Mouse (Mus musculus) myocyte (in vitro differentiated cells): ENCODE measurements around the gene Ntng1. TPM values are rescaled to one million over a fixed set of nuclear protein-coding genes. Genes with fewer than 3 reads are reported as not detected.

Experiments used
- H3K27me3 ChIP-seq: one replicate; pipeline ENCODE4 v1.6.1; 2011; ENCODE audit not compliant: control insufficient read depth, insufficient read depth, insufficient read length
- H3K36me3 ChIP-seq: one replicate; pipeline ENCODE4 v1.6.1; 2011; ENCODE audit not compliant: control insufficient read depth, insufficient read depth
- H3K4me2 ChIP-seq: one replicate; pipeline ENCODE4 v1.6.1; 2011; ENCODE audit warnings: low read depth, control low read depth
- H3K4me3 ChIP-seq: one replicate; pipeline ENCODE4 v1.5.1; 2011; ENCODE audit warnings: mild to moderate bottlenecking, control low read depth, moderate library complexity
- H3K79me2 ChIP-seq: one replicate; pipeline ENCODE4 v1.6.1; 2011; ENCODE audit not compliant: control insufficient read depth, insufficient read depth
- H3ac ChIP-seq: one replicate; pipeline ENCODE4 v1.6.1; 2011; ENCODE audit not compliant: control insufficient read depth, insufficient read length
- CEBPB ChIP-seq: IDR thresholded peaks from 2 replicates; pipeline ENCODE4 v1.6.1; 2011; ENCODE audit warnings: mild to moderate bottlenecking, moderate library complexity; ENCODE audit not compliant: poor library complexity, insufficient read depth, severe bottlenecking
- E2F4 ChIP-seq: IDR thresholded peaks from one replicate; pipeline ENCODE4 v1.6.1; 2011; ENCODE audit warnings: mild to moderate bottlenecking, control low read depth, moderate library complexity; ENCODE audit not compliant: insufficient read depth
- MAX ChIP-seq: IDR thresholded peaks from one replicate; pipeline ENCODE4 v1.6.1; 2011; ENCODE audit warnings: low read depth, mild to moderate bottlenecking, control low read depth
- MYOD1 ChIP-seq, 3 experiments: IDR thresholded peaks; one replicate each; pipeline ENCODE4 v1.6.1; 2011; ENCODE audit warnings: control low read depth in 2 of 3, low read depth in 2 of 3, mild to moderate bottlenecking in 2 of 3, moderate library complexity in 1 of 3; ENCODE audit not compliant: insufficient read length in 2 of 3, control insufficient read depth in 1 of 3
- MYOG ChIP-seq, 3 experiments: IDR thresholded peaks; one replicate each; pipeline ENCODE4 v1.6.1; 2011; ENCODE audit warnings: control low read depth in 2 of 3, low read depth in 2 of 3, mild to moderate bottlenecking in 2 of 3; ENCODE audit not compliant: insufficient read length in 2 of 3, control insufficient read depth in 1 of 3, insufficient read depth in 1 of 3
- POLR2A ChIP-seq: IDR thresholded peaks from one replicate; pipeline ENCODE4 v1.6.1; 2011; ENCODE audit warnings: low read depth, mild to moderate bottlenecking, control low read depth, moderate library complexity; ENCODE audit not compliant: insufficient read length
- POLR2AphosphoS2 ChIP-seq: IDR thresholded peaks from one replicate; pipeline ENCODE4 v1.6.1; 2011; ENCODE audit warnings: low read depth, control low read depth; ENCODE audit not compliant: insufficient read length
- REST ChIP-seq: IDR thresholded peaks from one replicate; pipeline ENCODE4 v1.6.1; 2011; ENCODE audit warnings: mild to moderate bottlenecking, control low read depth, moderate library complexity; ENCODE audit not compliant: insufficient read depth, insufficient read length
- SRF ChIP-seq: IDR thresholded peaks from one replicate; pipeline ENCODE4 v1.6.1; 2011; ENCODE audit warnings: low read depth; ENCODE audit not compliant: control insufficient read depth, insufficient read length
- TCF12 ChIP-seq: IDR thresholded peaks from one replicate; pipeline ENCODE4 v1.6.1; 2011; ENCODE audit warnings: mild to moderate bottlenecking, control low read depth; ENCODE audit not compliant: poor library complexity, insufficient read depth, severe bottlenecking
- TCF3 ChIP-seq: IDR thresholded peaks from one replicate; pipeline ENCODE4 v1.6.1; 2011; ENCODE audit warnings: low read depth, control low read depth; ENCODE audit not compliant: insufficient read length
- USF1 ChIP-seq: IDR thresholded peaks from one replicate; pipeline ENCODE4 v1.6.1; 2011; ENCODE audit warnings: low read depth, mild to moderate bottlenecking, control low read depth, moderate library complexity
- polyA plus RNA-seq: library from polyadenylated mRNA; unstranded; fragments of >200 nt; fragmentation: generic; extraction: Trizol; gene quantifications from one replicate; pipeline ENCODE4 v1.2.1, GENCODE M21; 2012; ENCODE audit warnings: missing spikeins

Ntng1 gene
- polyA plus RNA-seq, 1 experiment, result 0.01 TPM

DNA sequence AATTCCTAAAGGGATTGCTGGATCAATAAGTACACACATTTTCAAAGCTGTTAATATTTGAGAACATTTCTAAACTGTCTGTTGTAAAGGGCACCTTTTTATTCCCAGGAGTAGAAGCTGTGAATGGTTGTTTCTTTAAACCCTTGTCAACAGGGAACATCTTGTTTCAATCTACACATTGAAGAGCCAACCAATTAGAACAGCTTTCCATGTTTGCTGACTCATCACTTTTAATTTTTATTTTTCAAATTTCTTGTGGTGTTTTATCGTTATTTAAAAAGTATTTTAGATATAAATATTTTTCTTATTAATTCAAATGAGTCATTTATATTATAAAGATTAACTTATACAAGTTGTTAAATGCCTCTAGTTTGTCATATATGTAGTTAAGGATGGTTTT is 172.3 kb downstream of the Ntng1 start:
- Histone ChIP-seq H3K4me2 (no peak overlapping the region), H3K79me2 (no peaks in the 10 kb centered on the region), H3K36me3 (no peaks in the 10 kb centered on the region), H3K27me3 (no peaks in the 10 kb centered on the region), H3ac (no peak overlapping the region), H3K4me3 (no peak overlapping the region)
- no peak for TF ChIP-seq MAX
- no peak for TF ChIP-seq CEBPB
- no peak for TF ChIP-seq POLR2A
- TF ChIP-seq MYOG (IDR thresholded peaks at IDR 0.05; ENCODE audit: control insufficient read depth in 1 of 3, insufficient read depth in 1 of 3, insufficient read length in 2 of 3, low read depth in 2 of 3), result no peak
- no peak for TF ChIP-seq TCF12
- no peak for TF ChIP-seq MYOD1 (IDR thresholded peaks at IDR 0.05; ENCODE audit: control insufficient read depth in 1 of 3, insufficient read length in 2 of 3, low read depth in 2 of 3)
- TF ChIP-seq TCF3, result no peak
- TF ChIP-seq USF1, result no peak
- TF ChIP-seq E2F4, result no peak
- TF ChIP-seq POLR2AphosphoS2, result no peak
- TF ChIP-seq SRF, result no peak
- TF ChIP-seq REST, result no peak

DNA sequence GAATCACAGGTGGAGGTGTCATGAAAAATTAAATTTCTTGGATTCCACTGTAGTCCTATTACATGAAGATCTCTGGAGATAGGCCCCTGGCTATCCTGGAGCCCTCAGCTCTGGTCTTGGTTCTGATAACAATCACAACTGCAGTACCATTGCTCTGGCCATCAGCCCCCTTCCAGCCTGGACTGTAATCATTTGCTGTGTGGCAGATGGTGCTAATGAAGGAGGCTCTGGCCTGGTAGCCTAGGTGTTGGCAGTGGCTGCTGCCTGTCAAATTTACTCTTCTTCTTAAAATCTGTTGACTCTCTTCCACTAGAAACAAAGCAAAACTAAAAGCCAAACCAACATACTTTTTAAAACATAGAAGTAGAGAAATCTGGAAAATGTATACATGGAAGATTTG is 173.6 kb downstream of the Ntng1 start:
- no peak overlapping the region for H3ac ChIP-seq
- H3K27me3 ChIP-seq, result no peaks in the 10 kb centered on the region
- TF ChIP-seq TCF3, result no peak
- TF ChIP-seq E2F4, result no peak
- no peak for TF ChIP-seq SRF
- TF ChIP-seq MAX, result no peak
- no peak for TF ChIP-seq USF1
- TF ChIP-seq MYOG (IDR thresholded peaks at IDR 0.05; ENCODE audit: control insufficient read depth in 1 of 3, insufficient read depth in 1 of 3, insufficient read length in 2 of 3, low read depth in 2 of 3), result no peak
- TF ChIP-seq CEBPB, result no peak
- TF ChIP-seq TCF12, result no peak
- no peak for TF ChIP-seq REST
- no peak for TF ChIP-seq POLR2A
- no peak for TF ChIP-seq POLR2AphosphoS2
- no peak for TF ChIP-seq MYOD1 (IDR thresholded peaks at IDR 0.05; ENCODE audit: control insufficient read depth in 1 of 3, insufficient read length in 2 of 3, low read depth in 2 of 3)
- H3K4me2 ChIP-seq, result no peak overlapping the region
- no peaks in the 10 kb centered on the region for H3K36me3 ChIP-seq
- no peak overlapping the region for H3K4me3 ChIP-seq
- no peaks in the 10 kb centered on the region for H3K79me2 ChIP-seq

GRCm38 (mm10) chr3:109962631-109963030 is 181.2 kb downstream of the Ntng1 start:
- no peaks in the 10 kb centered on the region for H3K36me3 ChIP-seq

GRCm38 (mm10) chr3:109942960-109943359 is 200.9 kb downstream of the Ntng1 start:
- peak overlapping the region; percentile 55 for H3K4me2 ChIP-seq
- no peaks in the 10 kb centered on the region for H3K27me3 ChIP-seq
- no peak overlapping the region for H3K4me3 ChIP-seq
- no peak overlapping the region for H3ac ChIP-seq
- TF ChIP-seq E2F4 (no peak), CEBPB (peak; percentile 66; the same call in 1 of the 2 replicates), MAX (no peak)
- H3K79me2 ChIP-seq, result no peaks in the 10 kb centered on the region
- H3K36me3 ChIP-seq, result no peaks in the 10 kb centered on the region

More at GRCm38 (mm10) chr3:109962631-109963030, 181.2 kb downstream of the Ntng1 start:
- H3K4me3 ChIP-seq, result no peak overlapping the region
- H3K27me3 ChIP-seq, result no peaks in the 10 kb centered on the region
- TF ChIP-seq POLR2AphosphoS2 (no peak), TCF3 (no peak), REST (no peak), SRF (no peak), MAX (no peak)
- no peak overlapping the region for H3K4me2 ChIP-seq
- no peaks in the 10 kb centered on the region for H3K79me2 ChIP-seq
- H3ac ChIP-seq, result no peak overlapping the region

GRCm38 (mm10) chr3:109937634-109938033 is 206.2 kb downstream of the Ntng1 start:
- no peak overlapping the region for H3ac ChIP-seq
- H3K27me3 ChIP-seq, result no peaks in the 10 kb centered on the region
- no peaks in the 10 kb centered on the region for H3K36me3 ChIP-seq
- no peaks in the 10 kb centered on the region for H3K79me2 ChIP-seq
- TF ChIP-seq POLR2A (no peak), TCF12 (no peak), MAX (no peak), POLR2AphosphoS2 (no peak), CEBPB (no peak), USF1 (no peak), E2F4 (no peak), MYOD1 (IDR thresholded peaks at IDR 0.05; ENCODE audit: control insufficient read depth in 1 of 3, insufficient read length in 2 of 3, low read depth in 2 of 3) (no peak), REST (no peak)
- H3K4me2 ChIP-seq, result peak overlapping the region; percentile 9
- no peak overlapping the region for H3K4me3 ChIP-seq
